Mouse (Mus musculus) G1E (cell line): ENCODE results near the gene Msh2. TPM values are rescaled to one million over a fixed set of nuclear protein-coding genes. Genes with fewer than 3 reads are reported as not detected.

Experiments used
- ATAC-seq: 2 replicates; pipeline ENCODE4 v1.8.0; 2016; ENCODE audit warnings: mild to moderate bottlenecking; ENCODE audit not compliant: insufficient number of reproducible peaks, poor library complexity, low FRiP score, severe bottlenecking; ENCODE audit errors: extremely low read depth
- DNase-seq: peaks from one replicate; pipeline ENCODE4 v3.0.0; 2012; ENCODE audit warnings: low spot score
- H3K27me3 ChIP-seq: 2 replicates; pipeline ENCODE4 v1.6.1; 2012; ENCODE audit warnings: mild to moderate bottlenecking, low read length, inconsistent platforms; ENCODE audit not compliant: insufficient read depth
- H3K36me3 ChIP-seq: replicated peaks from 2 replicates; pipeline ENCODE3; 2012; ENCODE audit warnings: mild to moderate bottlenecking, inconsistent platforms
- H3K4me1 ChIP-seq: 2 replicates; pipeline ENCODE4 v1.6.1; 2012; ENCODE audit warnings: low read depth, low read length, inconsistent platforms, mixed read lengths; ENCODE audit not compliant: insufficient read depth
- H3K4me3 ChIP-seq: 2 replicates; pipeline ENCODE4 v1.5.1; 2012; ENCODE audit warnings: low read depth, mild to moderate bottlenecking, inconsistent platforms, low read length, moderate library complexity, mixed read lengths
- H3K9me3 ChIP-seq: replicated peaks from 2 replicates; pipeline ENCODE4 v1.6.1; 2012; ENCODE audit warnings: inconsistent platforms
- CTCF ChIP-seq: IDR thresholded peaks from 2 replicates; pipeline ENCODE4 v1.5.1; 2012; ENCODE audit warnings: low read depth, low read length, inconsistent platforms, mixed read lengths
- GATA1 ChIP-seq: IDR thresholded peaks from 2 replicates; pipeline ENCODE4 v1.6.1; 2012; ENCODE audit warnings: borderline replicate concordance, low read length, inconsistent platforms, mixed read lengths
- GATA2 ChIP-seq: IDR thresholded peaks from 2 replicates; pipeline ENCODE4 v1.6.1; 2012; ENCODE audit warnings: low read depth, low read length, inconsistent platforms, borderline replicate concordance
- POLR2AphosphoS5 ChIP-seq: IDR thresholded peaks from 2 replicates; pipeline ENCODE4 v1.6.1; 2012; ENCODE audit warnings: low read depth, low read length, inconsistent platforms; ENCODE audit not compliant: insufficient replicate concordance
- TAL1 ChIP-seq: conservative IDR thresholded peaks from 2 replicates; pipeline ENCODE4 v1.6.1; 2012; ENCODE audit warnings: low read depth, low read length, inconsistent platforms, mixed read lengths
- polyA plus RNA-seq: library from polyadenylated mRNA; stranded (reverse); fragments of >175 nt; gene quantifications from 2 replicates; pipeline ENCODE4 v1.2.3, GENCODE M21; 2012
- total RNA-seq, 2 experiments: library from RNA; stranded (forward) in 1 of 2; stranded (reverse) in 1 of 2; fragments of 200-1000 nt in 1 of 2; fragments of >200 nt in 1 of 2; fragmentation: Nextera tagmentation in 1 of 2; gene quantifications; 2 replicates each; pipeline ENCODE4 v1.2.3; 2014 to 2017

Msh2 gene
- total RNA-seq (2014; fragmentation: Nextera tagmentation) (51.7 and 58.5 TPM in 2 replicates), total RNA-seq (2017) (93.0 and 110 TPM in 2 replicates), polyA plus RNA-seq (64.9 and 96.0 TPM in 2 replicates)

DNA sequence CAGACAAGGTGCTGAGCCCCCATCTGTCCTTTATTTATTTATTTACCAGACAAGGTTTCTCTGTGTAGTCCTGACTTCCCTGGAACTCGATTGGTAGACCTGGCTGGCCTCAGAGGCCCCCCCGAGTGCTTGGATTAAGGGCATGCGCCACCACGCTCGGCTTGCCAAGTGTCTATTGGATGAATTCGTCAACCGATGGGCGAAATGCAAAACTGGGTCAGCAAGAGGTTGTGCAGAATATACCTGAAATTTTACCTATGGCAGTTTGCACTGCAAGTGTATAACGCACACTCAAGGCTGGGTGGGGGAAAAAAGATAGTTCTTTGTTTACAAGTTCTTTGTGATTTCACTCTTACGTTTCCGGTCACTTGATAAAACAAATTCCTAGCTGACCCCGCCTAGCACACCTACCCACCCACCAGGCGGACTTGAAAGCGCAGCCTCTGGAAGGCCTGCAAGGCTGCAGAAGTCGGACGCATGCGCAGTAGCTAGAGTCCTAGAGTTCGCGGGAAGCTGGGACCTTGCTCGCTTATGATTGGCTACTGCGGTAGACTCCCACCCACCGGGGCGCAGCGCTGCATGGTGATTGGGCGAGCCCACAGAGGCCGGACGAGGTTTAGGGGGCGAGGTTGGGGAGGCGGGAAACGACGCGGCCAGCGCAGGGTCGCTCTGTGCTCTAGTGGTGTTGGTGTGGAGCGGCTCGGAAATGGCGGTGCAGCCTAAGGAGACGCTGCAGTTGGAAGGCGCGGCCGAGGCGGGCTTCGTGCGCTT is at the start of gene Msh2:
TSS of gene Msh2 (plus strand) at position 441 of the 771 bp plus-strand sequence.
- DNase-seq (peak; percentile 99), ATAC-seq (peak; percentile 99)
- TF ChIP-seq TAL1 = no peak
- no peak for TF ChIP-seq POLR2AphosphoS5
- TF ChIP-seq CTCF = no peak
- no peak for TF ChIP-seq GATA2
- TF ChIP-seq GATA1 = no peak
- no peaks in the 10 kb centered on the region for H3K9me3 ChIP-seq
- peaks cover 28% of the 10 kb centered on the region for H3K4me1 ChIP-seq
- H3K27me3 ChIP-seq = no peaks in the 10 kb centered on the region
- H3K36me3 ChIP-seq = peaks cover 30% of the 10 kb centered on the region
- peak within 1 kb of the TSS; percentile 93 for H3K4me3 ChIP-seq

DNA sequence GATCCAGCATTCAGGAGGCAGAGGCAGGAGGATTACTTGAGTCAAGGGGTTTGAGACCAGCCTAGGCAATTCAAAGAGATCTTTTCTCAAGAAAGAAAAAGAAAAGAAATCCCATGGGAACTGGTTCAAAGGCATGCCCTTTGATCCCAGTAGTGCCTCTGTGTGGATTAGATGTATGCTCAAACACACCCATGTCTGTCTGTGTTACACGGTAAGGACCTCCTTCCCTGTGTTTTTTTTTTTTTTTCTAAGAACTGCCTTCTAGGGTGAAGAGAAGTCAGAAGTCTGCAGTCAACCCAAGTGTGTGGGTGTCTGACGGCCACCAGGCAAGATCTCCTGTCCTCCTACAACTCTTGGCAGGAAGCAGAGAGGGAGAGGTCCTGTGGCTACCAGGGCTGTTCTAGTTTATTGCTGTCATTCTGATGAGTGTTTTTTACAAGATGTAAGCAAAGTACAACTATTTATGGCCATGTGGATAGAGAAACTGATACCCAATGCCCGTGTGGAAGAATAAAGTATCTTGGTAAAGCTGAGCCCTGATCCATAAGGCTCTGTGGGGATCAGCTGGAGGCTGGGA is 46.5 kb upstream of the Msh2 start:
- no peaks in the 10 kb centered on the region for H3K27me3 ChIP-seq
- ATAC-seq (no peak), DNase-seq (no peak)
- no peaks in the 10 kb centered on the region for H3K36me3 ChIP-seq
- no peak overlapping the region for H3K4me3 ChIP-seq
- no peak for TF ChIP-seq CTCF
- no peak for TF ChIP-seq TAL1
- TF ChIP-seq GATA2 = no peak
- TF ChIP-seq GATA1 = no peak
- no peak for TF ChIP-seq POLR2AphosphoS5
- H3K9me3 ChIP-seq = no peaks in the 10 kb centered on the region
- no peaks in the 10 kb centered on the region for H3K4me1 ChIP-seq

DNA sequence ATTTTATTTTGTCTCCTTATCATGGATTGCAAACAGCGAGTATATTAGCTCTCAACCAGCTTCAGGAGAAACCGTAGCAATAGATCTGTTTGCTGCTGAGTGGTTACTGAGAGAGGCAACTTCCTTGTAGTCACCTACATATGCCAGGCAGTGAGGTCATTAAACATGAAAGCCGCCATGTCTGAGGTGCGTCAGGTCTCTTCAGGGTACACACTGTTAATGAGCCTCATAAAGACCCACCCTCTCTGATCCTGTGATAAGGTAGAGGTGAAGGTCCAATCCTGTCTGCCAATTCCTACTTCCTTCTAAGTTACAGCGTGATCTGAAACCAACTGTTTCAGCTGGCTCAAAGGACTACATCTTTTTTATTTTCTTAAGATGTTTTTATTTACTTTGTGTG is 44.0 kb upstream of the Msh2 start:
- no peaks in the 10 kb centered on the region for H3K36me3 ChIP-seq
- ATAC-seq (no peak), DNase-seq (no peak)
- H3K9me3 ChIP-seq = no peaks in the 10 kb centered on the region
- no peak for TF ChIP-seq CTCF
- no peak for TF ChIP-seq TAL1
- no peak for TF ChIP-seq GATA2
- no peak for TF ChIP-seq POLR2AphosphoS5
- no peak for TF ChIP-seq GATA1
- no peak overlapping the region for H3K4me3 ChIP-seq
- H3K4me1 ChIP-seq = no peaks in the 10 kb centered on the region
- H3K27me3 ChIP-seq = no peaks in the 10 kb centered on the region

DNA sequence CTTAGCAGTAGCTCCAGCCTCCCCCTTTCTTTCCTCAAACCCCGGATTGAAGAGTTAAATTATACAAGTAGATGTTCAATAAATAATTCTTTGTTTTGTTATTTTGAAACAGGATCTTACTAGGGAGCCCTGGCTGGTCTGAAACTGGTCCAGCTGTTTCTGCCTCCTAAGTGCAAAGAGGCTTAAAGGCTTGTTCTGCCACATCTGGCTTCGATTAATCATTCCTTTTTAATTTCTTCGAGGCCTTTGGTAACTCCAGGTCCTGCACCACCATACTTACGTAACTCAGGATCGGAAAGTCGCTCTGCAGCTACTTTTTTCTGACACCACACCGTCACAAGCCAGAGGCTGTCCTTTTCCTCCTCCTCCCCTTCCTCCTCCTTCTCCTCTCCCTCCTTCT is 43.4 kb upstream of the Msh2 start:
- Histone ChIP-seq H3K4me3 (no peak overlapping the region), H3K27me3 (no peaks in the 10 kb centered on the region), H3K9me3 (no peaks in the 10 kb centered on the region), H3K4me1 (no peaks in the 10 kb centered on the region), H3K36me3 (no peaks in the 10 kb centered on the region)
- DNase-seq = no peak
- TF ChIP-seq TAL1 (no peak), GATA1 (no peak), CTCF (no peak), POLR2AphosphoS5 (no peak), GATA2 (no peak)
- ATAC-seq = no peak

DNA sequence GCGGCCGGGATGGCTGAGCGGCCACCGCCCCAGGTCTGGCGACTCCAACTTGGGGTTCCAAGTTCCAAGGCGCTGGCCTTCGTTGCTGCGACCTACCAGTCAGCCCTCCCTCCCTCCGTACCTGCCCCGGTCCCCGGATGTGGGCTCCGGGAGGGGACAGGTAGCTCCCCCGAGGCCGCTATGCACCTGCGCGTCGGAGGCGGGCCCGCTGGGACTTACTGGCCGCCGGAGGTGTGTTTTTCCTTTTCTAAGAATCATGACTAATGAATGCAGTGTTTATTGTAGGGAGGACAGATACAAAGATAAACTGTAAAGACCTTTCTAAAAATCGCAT is 35.1 kb upstream of the Msh2 start:
- H3K9me3 ChIP-seq = peaks cover 14% of the 10 kb centered on the region
- H3K4me3 ChIP-seq = no peak overlapping the region
- no peaks in the 10 kb centered on the region for H3K4me1 ChIP-seq
- DNase-seq (no peak), ATAC-seq (no peak)
- TF ChIP-seq GATA1 (no peak), GATA2 (no peak), POLR2AphosphoS5 (no peak), TAL1 (no peak), CTCF (no peak)
- H3K27me3 ChIP-seq = no peaks in the 10 kb centered on the region; the same call in 1 of the 2 replicates
- H3K36me3 ChIP-seq = no peaks in the 10 kb centered on the region

DNA sequence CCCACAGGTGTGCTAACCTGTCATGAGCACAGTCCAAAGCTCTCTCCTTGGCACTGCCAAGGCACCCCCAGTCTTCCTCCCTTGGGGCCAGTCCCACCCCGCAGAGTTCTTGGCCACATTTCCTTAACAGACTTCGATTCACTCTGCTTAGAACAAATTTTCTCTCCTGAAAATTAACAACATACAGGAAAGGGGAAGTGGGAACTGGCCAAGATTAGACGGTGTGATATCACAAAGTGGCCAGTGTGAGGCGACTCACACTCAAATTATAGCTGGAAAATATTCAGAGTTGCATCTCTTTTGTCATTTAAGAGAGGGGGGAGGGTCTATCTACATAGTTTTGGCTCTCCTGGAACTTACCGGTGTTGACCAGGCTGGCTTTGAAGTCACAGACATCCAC is 32.9 kb upstream of the Msh2 start:
- DNase-seq (no peak), ATAC-seq (no peak)
- H3K36me3 ChIP-seq = no peaks in the 10 kb centered on the region
- no peaks in the 10 kb centered on the region for H3K4me1 ChIP-seq
- TF ChIP-seq POLR2AphosphoS5 (no peak), GATA1 (no peak), TAL1 (no peak), GATA2 (no peak), CTCF (no peak)
- peaks cover 2% of the 10 kb centered on the region; the same call in 1 of the 2 replicates for H3K27me3 ChIP-seq
- H3K9me3 ChIP-seq = peaks cover 14% of the 10 kb centered on the region
- no peak overlapping the region for H3K4me3 ChIP-seq
